Mouse (Mus musculus): Measurements from ENCODE around the gene Adrm1. TPM values are rescaled to one million over a fixed set of nuclear protein-coding genes. Genes with fewer than 3 reads are reported as not detected.

Gene Adrm1
- 189 and 202 TPM in 2 replicates for polyA plus RNA-seq (2015; fragmentation: Nextera tagmentation; extraction: Ambion mirVana)

GRCm38 (mm10) chr2:180170806-180171521 is at the start of gene Adrm1:
Adrm1 (plus strand) TSS chr2:180171485.
- Histone ChIP-seq H3K36me3 (ENCODE audit: control insufficient read depth, insufficient read depth) (peaks cover 6% of the 10 kb centered on the region), H3K27me3 (replicated peaks; ENCODE audit: control insufficient read depth, insufficient read depth, low read length) (no peaks in the 10 kb centered on the region), H3K27ac (ENCODE audit: low read length) (peak within 1 kb of the TSS; percentile 84), H3K4me2 (ENCODE audit: low read length) (peak within 1 kb of the TSS; percentile 99), H3K9me3 (ENCODE audit: control insufficient read depth, low read length) (no peaks in the 10 kb centered on the region), H3K4me1 (replicated peaks; ENCODE audit: control insufficient read depth, insufficient read depth, low read length) (peaks cover 19% of the 10 kb centered on the region), H3K9ac (replicated peaks; ENCODE audit: low read depth, low read length) (peak within 1 kb of the TSS; percentile 90), H3K4me3 (replicated peaks; ENCODE audit: low read length) (peak within 1 kb of the TSS; percentile 87)
- peak; percentile 99 for ATAC-seq
- WGBS = 5% methylated on average over 41 of the region's 41 CpGs

- Histone ChIP-seq H3K27me3 (replicated peaks; ENCODE audit: control insufficient read depth, insufficient read depth, low read length) (no peaks in the 10 kb centered on the region), H3K9ac (replicated peaks; ENCODE audit: low read depth, low read length) (no peak overlapping the region), H3K4me1 (replicated peaks; ENCODE audit: control insufficient read depth, insufficient read depth, low read length) (peaks cover 20% of the 10 kb centered on the region), H3K4me3 (replicated peaks; ENCODE audit: low read length) (no peak overlapping the region), H3K9me3 (ENCODE audit: control insufficient read depth, low read length) (no peaks in the 10 kb centered on the region), H3K27ac (ENCODE audit: low read length) (no peak overlapping the region), H3K4me2 (ENCODE audit: low read length) (no peak overlapping the region), H3K36me3 (ENCODE audit: control insufficient read depth, insufficient read depth) (0 out of 2 replicates have a peak, but pooled peaks cover 5% of the 10 kb centered on the region)
- WGBS = 84% methylated on average over 2 of the region's 2 CpGs
- no peak for ATAC-seq
Measured at GRCm38 (mm10) chr2:180124192-180124591, 47.1 kb upstream of the Adrm1 start.

- Histone ChIP-seq H3K4me3 (replicated peaks; ENCODE audit: low read length) (no peak overlapping the region), H3K27ac (ENCODE audit: low read length) (no peak overlapping the region), H3K36me3 (ENCODE audit: control insufficient read depth, insufficient read depth) (0 out of 2 replicates have a peak, but pooled peaks cover 5% of the 10 kb centered on the region), H3K27me3 (replicated peaks; ENCODE audit: control insufficient read depth, insufficient read depth, low read length) (no peaks in the 10 kb centered on the region), H3K4me2 (ENCODE audit: low read length) (no peak overlapping the region), H3K4me1 (replicated peaks; ENCODE audit: control insufficient read depth, insufficient read depth, low read length) (peaks cover 12% of the 10 kb centered on the region), H3K9ac (replicated peaks; ENCODE audit: low read depth, low read length) (no peak overlapping the region), H3K9me3 (ENCODE audit: control insufficient read depth, low read length) (no peaks in the 10 kb centered on the region)
- WGBS = 24% methylated on average over 4 of the region's 4 CpGs
- ATAC-seq = no peak
Measured at GRCm38 (mm10) chr2:180126195-180126594, 45.1 kb upstream of the Adrm1 start.

- WGBS = 63% methylated on average over 1 of the region's 1 CpGs
- H3K27ac ChIP-seq (ENCODE audit: low read length) = no peak overlapping the region
Measured at GRCm38 (mm10) chr2:180127675-180128074, 43.6 kb upstream of the Adrm1 start.

GRCm38 (mm10) chr2:180133231-180133630 is 38.1 kb upstream of the Adrm1 start:
- no peaks in the 10 kb centered on the region for H3K27me3 ChIP-seq (replicated peaks; ENCODE audit: control insufficient read depth, insufficient read depth, low read length)
- H3K4me3 ChIP-seq (replicated peaks; ENCODE audit: low read length) = no peak overlapping the region
- 0 out of 2 replicates have a peak, but pooled peaks cover under 1% of the 10 kb centered on the region for H3K36me3 ChIP-seq (ENCODE audit: control insufficient read depth, insufficient read depth)
- H3K27ac ChIP-seq (ENCODE audit: low read length) = no peak overlapping the region
- H3K4me1 ChIP-seq (replicated peaks; ENCODE audit: control insufficient read depth, insufficient read depth, low read length) = no peaks in the 10 kb centered on the region
- no peak overlapping the region for H3K9ac ChIP-seq (replicated peaks; ENCODE audit: low read depth, low read length)
- no peaks in the 10 kb centered on the region for H3K9me3 ChIP-seq (ENCODE audit: control insufficient read depth, low read length)
- no peak overlapping the region for H3K4me2 ChIP-seq (ENCODE audit: low read length)
- ATAC-seq = no peak
- WGBS = 97% methylated on average over 4 of the region's 4 CpGs

More at GRCm38 (mm10) chr2:180127675-180128074, 43.6 kb upstream of the Adrm1 start:
- Histone ChIP-seq H3K36me3 (ENCODE audit: control insufficient read depth, insufficient read depth) (0 out of 2 replicates have a peak, but pooled peaks cover 5% of the 10 kb centered on the region), H3K4me3 (replicated peaks; ENCODE audit: low read length) (no peak overlapping the region), H3K4me1 (replicated peaks; ENCODE audit: control insufficient read depth, insufficient read depth, low read length) (peaks cover 12% of the 10 kb centered on the region), H3K4me2 (ENCODE audit: low read length) (no peak overlapping the region), H3K9me3 (ENCODE audit: control insufficient read depth, low read length) (no peaks in the 10 kb centered on the region), H3K27me3 (replicated peaks; ENCODE audit: control insufficient read depth, insufficient read depth, low read length) (no peaks in the 10 kb centered on the region), H3K9ac (replicated peaks; ENCODE audit: low read depth, low read length) (no peak overlapping the region)
- ATAC-seq = no peak

GRCm38 (mm10) chr2:180133911-180134310 is 37.4 kb upstream of the Adrm1 start:
- no peak overlapping the region for H3K9ac ChIP-seq (replicated peaks; ENCODE audit: low read depth, low read length)
- WGBS = 95% methylated on average over 3 of the region's 3 CpGs
- H3K4me2 ChIP-seq (ENCODE audit: low read length) = no peak overlapping the region
- H3K36me3 ChIP-seq (ENCODE audit: control insufficient read depth, insufficient read depth) = 0 out of 2 replicates have a peak, but pooled peaks cover 7% of the 10 kb centered on the region
- H3K9me3 ChIP-seq (ENCODE audit: control insufficient read depth, low read length) = no peaks in the 10 kb centered on the region
- ATAC-seq = no peak
- no peak overlapping the region for H3K27ac ChIP-seq (ENCODE audit: low read length)
- no peaks in the 10 kb centered on the region for H3K4me1 ChIP-seq (replicated peaks; ENCODE audit: control insufficient read depth, insufficient read depth, low read length)
- no peak overlapping the region for H3K4me3 ChIP-seq (replicated peaks; ENCODE audit: low read length)
- no peaks in the 10 kb centered on the region for H3K27me3 ChIP-seq (replicated peaks; ENCODE audit: control insufficient read depth, insufficient read depth, low read length)

- H3K9me3 ChIP-seq (ENCODE audit: control insufficient read depth, low read length) = no peaks in the 10 kb centered on the region
Measured at GRCm38 (mm10) chr2:180135414-180135813, 35.9 kb upstream of the Adrm1 start.

GRCm38 (mm10) chr2:180146091-180146490 is 25.2 kb upstream of the Adrm1 start:
- Histone ChIP-seq H3K4me1 (replicated peaks; ENCODE audit: control insufficient read depth, insufficient read depth, low read length) (no peaks in the 10 kb centered on the region), H3K4me3 (replicated peaks; ENCODE audit: low read length) (no peak overlapping the region), H3K36me3 (ENCODE audit: control insufficient read depth, insufficient read depth) (peaks cover 31% of the 10 kb centered on the region), H3K27me3 (replicated peaks; ENCODE audit: control insufficient read depth, insufficient read depth, low read length) (no peaks in the 10 kb centered on the region), H3K9ac (replicated peaks; ENCODE audit: low read depth, low read length) (no peak overlapping the region), H3K9me3 (ENCODE audit: control insufficient read depth, low read length) (no peaks in the 10 kb centered on the region), H3K4me2 (ENCODE audit: low read length) (no peak overlapping the region), H3K27ac (ENCODE audit: low read length) (no peak overlapping the region)
- WGBS = 81% methylated on average over 2 of the region's 2 CpGs
- ATAC-seq = no peak

More at GRCm38 (mm10) chr2:180135414-180135813, 35.9 kb upstream of the Adrm1 start:
- Histone ChIP-seq H3K4me3 (replicated peaks; ENCODE audit: low read length) (no peak overlapping the region), H3K27me3 (replicated peaks; ENCODE audit: control insufficient read depth, insufficient read depth, low read length) (no peaks in the 10 kb centered on the region), H3K36me3 (ENCODE audit: control insufficient read depth, insufficient read depth) (0 out of 2 replicates have a peak, but pooled peaks cover 15% of the 10 kb centered on the region), H3K27ac (ENCODE audit: low read length) (no peak overlapping the region), H3K4me2 (ENCODE audit: low read length) (no peak overlapping the region), H3K9ac (replicated peaks; ENCODE audit: low read depth, low read length) (no peak overlapping the region), H3K4me1 (replicated peaks; ENCODE audit: control insufficient read depth, insufficient read depth, low read length) (no peaks in the 10 kb centered on the region)
- WGBS = 91% methylated on average over 5 of the region's 5 CpGs
- ATAC-seq = no peak

GRCm38 (mm10) chr2:180147379-180147778 is 23.9 kb upstream of the Adrm1 start:
- 91% methylated on average over 6 of the region's 6 CpGs for WGBS

More at GRCm38 (mm10) chr2:180147379-180147778, 23.9 kb upstream of the Adrm1 start:
- Histone ChIP-seq H3K27me3 (replicated peaks; ENCODE audit: control insufficient read depth, insufficient read depth, low read length) (no peaks in the 10 kb centered on the region), H3K36me3 (ENCODE audit: control insufficient read depth, insufficient read depth) (peaks cover 35% of the 10 kb centered on the region), H3K27ac (ENCODE audit: low read length) (no peak overlapping the region), H3K4me2 (ENCODE audit: low read length) (no peak overlapping the region), H3K9me3 (ENCODE audit: control insufficient read depth, low read length) (no peaks in the 10 kb centered on the region), H3K4me1 (replicated peaks; ENCODE audit: control insufficient read depth, insufficient read depth, low read length) (no peaks in the 10 kb centered on the region), H3K9ac (replicated peaks; ENCODE audit: low read depth, low read length) (no peak overlapping the region), H3K4me3 (replicated peaks; ENCODE audit: low read length) (no peak overlapping the region)
- no peak for ATAC-seq
